Mouse (Mus musculus) adrenal gland, postnatal 10 days (tissue): ENCODE results near the gene Slc7a6. TPM values are rescaled to one million over a fixed set of nuclear protein-coding genes. Genes with fewer than 3 reads are reported as not detected.
"Not testable (repeated sequence)": the region's sequence is repeated elsewhere in the genome, so short reads cannot be mapped to it uniquely, and the experiment has no call there.

Source experiments
- DNase-seq: peaks from one replicate; pipeline ENCODE4 v3.0.0; 2021; ENCODE audit warnings: mixed read lengths
- total RNA-seq, 2 experiments: library from RNA; stranded (reverse); gene quantifications; 2 replicates each; pipeline ENCODE4 v1.2.3; 2021

The Slc7a6 gene
- total RNA-seq, 2 experiments from 2014 or later = 28.2 to 28.7 TPM

- DNase-seq = no peak
These were observed 17.7 kb downstream of the Slc7a6 start for GRCm38 (mm10) chr8:106186394-106186793.

- DNase-seq = no peak
These were observed 20.5 kb downstream of the Slc7a6 start for GRCm38 (mm10) chr8:106189162-106189561.

GRCm38 (mm10) chr8:106191639-106192038 is 23.0 kb downstream of the Slc7a6 start:
- DNase-seq = no peak

- no peak for DNase-seq
These were observed 24.5 kb downstream of the Slc7a6 start for GRCm38 (mm10) chr8:106193162-106193561.

- DNase-seq = no peak
These were observed 25.4 kb downstream of the Slc7a6 start for GRCm38 (mm10) chr8:106194062-106194461.

GRCm38 (mm10) chr8:106198741-106199140 is 30.1 kb downstream of the Slc7a6 start:
- peak; percentile 64 for DNase-seq

- not testable (repeated sequence) for DNase-seq
These were observed 30.9 kb downstream of the Slc7a6 start for GRCm38 (mm10) chr8:106199596-106199995.

- peak; percentile 17 for DNase-seq
These were observed 41.5 kb downstream of the Slc7a6 start for GRCm38 (mm10) chr8:106210035-106210731.

GRCm38 (mm10) chr8:106210821-106211345 is 42.2 kb downstream of the Slc7a6 start, which contains the start of the genes Slc7a6os and Prmt7:
TSS of gene Slc7a6os (minus strand) at chr8:106210935.
TSS of gene Prmt7 (plus strand) at chr8:106210936.
- DNase-seq = peak; percentile 97

- no peak for DNase-seq
These were observed 42.8 kb downstream of the Slc7a6 start for GRCm38 (mm10) chr8:106211421-106211820.

GRCm38 (mm10) chr8:106213959-106214358 is 45.3 kb downstream of the Slc7a6 start:
- no peak for DNase-seq

- DNase-seq = no peak
These were observed 51.0 kb downstream of the Slc7a6 start for GRCm38 (mm10) chr8:106219620-106220019.

GRCm38 (mm10) chr8:106226589-106226988 is 57.9 kb downstream of the Slc7a6 start:
- DNase-seq = peak; percentile 67

GRCm38 (mm10) chr8:106231536-106231935 is 62.9 kb downstream of the Slc7a6 start:
- no peak for DNase-seq

- DNase-seq = no peak
These were observed 64.1 kb downstream of the Slc7a6 start for GRCm38 (mm10) chr8:106232751-106233150.

- no peak for DNase-seq
These were observed 66.1 kb downstream of the Slc7a6 start for GRCm38 (mm10) chr8:106234567-106235261.

GRCm38 (mm10) chr8:106237106-106237505 is 68.4 kb downstream of the Slc7a6 start:
- DNase-seq = no peak

Other genes with a start within 250 kb of the Slc7a6 start
- under 1 TPM; 0.30 to 0.70 TPM for gene Ctrl, start 235.0 kb upstream of the Slc7a6 start, total RNA-seq
- 10 to 100 TPM; 58.0 to 66.3 TPM for gene Psmb10, start 230.4 kb upstream of the Slc7a6 start, total RNA-seq
- gene Lcat, start 225.5 kb upstream of the Slc7a6 start, total RNA-seq = 10 to 100 TPM; 39.2 to 89.9 TPM
- gene Slc12a4, start 202.8 kb upstream of the Slc7a6 start, total RNA-seq = 10 to 100 TPM; 30.5 to 33.7 TPM
- not detected for gene Dpep3, start 189.4 kb upstream of the Slc7a6 start, total RNA-seq
- gene Dus2, start 177.5 kb upstream of the Slc7a6 start, total RNA-seq = 10 to 100 TPM; 13.5 to 15.2 TPM
- gene Dpep2nb, start 162.9 kb upstream of the Slc7a6 start, total RNA-seq = not detected
- 10 to 100 TPM; 13.1 to 16.2 TPM for gene Ddx28, start 157.0 kb upstream of the Slc7a6 start, total RNA-seq
- gene Nfatc3, start 110.0 kb upstream of the Slc7a6 start, total RNA-seq = 10 to 100 TPM; 39.1 to 47.7 TPM
- gene Esrp2, start 31.9 kb upstream of the Slc7a6 start, total RNA-seq = 10 to 100 TPM; 14.8 to 15.4 TPM
- 10 to 100 TPM; 17.6 to 21.4 TPM for gene Pla2g15, start 18.5 kb upstream of the Slc7a6 start, total RNA-seq
- 10 to 100 TPM; 21.9 to 26.4 TPM for gene Slc7a6os, start 42.1 kb downstream of the Slc7a6 start, total RNA-seq
- 10 to 100 TPM; 24.1 to 31.3 TPM for gene Prmt7, start 42.1 kb downstream of the Slc7a6 start, total RNA-seq
- 10 to 100 TPM in 1 of 2 experiments, 1 to 10 TPM in 1; 9.9 to 12.6 TPM for gene Smpd3, start 169.1 kb downstream of the Slc7a6 start, total RNA-seq
- 1 to 10 TPM; 5.9 to 9.1 TPM for gene Zfp90, start 246.5 kb downstream of the Slc7a6 start, total RNA-seq